Mouse (Mus musculus) bone marrow, adult 2 months (tissue): ENCODE results near the gene Epyc. TPM values are rescaled to one million over a fixed set of nuclear protein-coding genes. Genes with fewer than 3 reads are reported as not detected.

Experiments used
- H3K27ac ChIP-seq: fragments of 200-500 bp; 2 replicates; pipeline ENCODE4 v1.5.1; 2012; ENCODE audit warnings: low read depth, mild to moderate bottlenecking, control low read depth, inconsistent platforms, low read length; ENCODE audit not compliant: control insufficient read depth, poor library complexity, insufficient read depth
- H3K4me1 ChIP-seq: fragments of 200-500 bp; 2 replicates; pipeline ENCODE4 v1.6.1; 2011; ENCODE audit warnings: low read length; ENCODE audit not compliant: control insufficient read depth, insufficient read depth
- H3K4me3 ChIP-seq: fragments of 200-500 bp; replicated peaks from 2 replicates; pipeline ENCODE3; 2011; ENCODE audit warnings: mild to moderate bottlenecking, low read depth, low read length, control low read depth; ENCODE audit not compliant: control insufficient read depth
- CTCF ChIP-seq: fragments of 200-500 bp; IDR thresholded peaks from 2 replicates; pipeline ENCODE4 v1.5.1; 2011; ENCODE audit warnings: low read length, control low read depth; ENCODE audit not compliant: control insufficient read depth, insufficient read depth
- POLR2A ChIP-seq: fragments of 200-500 bp; IDR thresholded peaks from 2 replicates; pipeline ENCODE4 v1.6.1; 2011; ENCODE audit warnings: low read depth, mild to moderate bottlenecking, control low read depth, low read length, borderline replicate concordance; ENCODE audit not compliant: control insufficient read depth
- WGBS: fragments of 180-500 bp; shearing (Covaris S2); methylation state at CpG from one replicate; pipeline ENCODE4 v1.1.7; 2018; 5-methylcytosine and 5-hydroxymethylcytosine counted together
- polyA plus RNA-seq: library from polyadenylated mRNA; stranded (reverse); fragments of >200 nt; gene quantifications from 2 replicates; pipeline ENCODE4 v1.2.4, GENCODE M21; 2011; ENCODE audit warnings: low replicate concordance; ENCODE audit not compliant: missing spikeins, insufficient read depth, insufficient read length

Epyc gene
- polyA plus RNA-seq, result not detected in 2 replicates

GRCm38 (mm10) chr10:97643768-97644167 lies at the start of gene Epyc:
Epyc (plus strand) TSS chr10:97644068.
- 76% methylated on average over 2 of the region's 2 CpGs for WGBS
- TF ChIP-seq POLR2A, result no peak
- TF ChIP-seq CTCF, result no peak
- Histone ChIP-seq H3K27ac (no peak within 1 kb of the TSS), H3K4me1 (no peaks in the 10 kb centered on the region), H3K4me3 (no peak within 1 kb of the TSS)

- Histone ChIP-seq H3K27ac (no peak overlapping the region), H3K4me3 (no peak overlapping the region), H3K4me1 (no peaks in the 10 kb centered on the region)
- WGBS, result 67% methylated on average over 1 of the region's 1 CpGs
- TF ChIP-seq POLR2A (no peak), CTCF (no peak)
Measured at GRCm38 (mm10) chr10:97595680-97596079, 48.2 kb upstream of the Epyc start.

- H3K4me3 ChIP-seq, result no peak overlapping the region
- TF ChIP-seq CTCF (no peak), POLR2A (no peak)
- no peaks in the 10 kb centered on the region for H3K4me1 ChIP-seq
- 59% methylated on average over 4 of the region's 4 CpGs for WGBS
- H3K27ac ChIP-seq, result no peak overlapping the region
Measured at GRCm38 (mm10) chr10:97601744-97602143, 42.1 kb upstream of the Epyc start.

DNA sequence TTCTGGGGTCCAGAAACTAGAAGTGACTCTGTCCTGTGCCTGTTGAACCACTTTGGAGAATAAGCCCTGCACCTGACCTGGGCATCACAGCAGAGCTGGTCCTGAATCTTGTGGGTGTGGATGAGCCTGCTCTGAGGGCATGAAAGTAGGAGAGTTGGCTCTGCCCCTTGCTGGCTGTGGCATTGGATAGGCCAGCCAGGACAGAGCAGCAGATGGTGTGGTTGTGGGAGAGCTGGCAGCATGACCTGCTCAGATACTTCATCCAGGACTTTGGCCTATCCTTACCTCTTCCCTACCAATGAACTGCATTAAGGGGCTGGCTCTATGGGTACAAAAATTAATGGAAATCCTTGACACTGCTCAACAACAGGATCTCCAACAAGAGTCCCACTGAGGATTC lies 40.6 kb upstream of the Epyc start:
- H3K4me3 ChIP-seq, result no peak overlapping the region
- H3K27ac ChIP-seq, result no peak overlapping the region
- no peaks in the 10 kb centered on the region for H3K4me1 ChIP-seq
- no peak for TF ChIP-seq CTCF
- no peak for TF ChIP-seq POLR2A

DNA sequence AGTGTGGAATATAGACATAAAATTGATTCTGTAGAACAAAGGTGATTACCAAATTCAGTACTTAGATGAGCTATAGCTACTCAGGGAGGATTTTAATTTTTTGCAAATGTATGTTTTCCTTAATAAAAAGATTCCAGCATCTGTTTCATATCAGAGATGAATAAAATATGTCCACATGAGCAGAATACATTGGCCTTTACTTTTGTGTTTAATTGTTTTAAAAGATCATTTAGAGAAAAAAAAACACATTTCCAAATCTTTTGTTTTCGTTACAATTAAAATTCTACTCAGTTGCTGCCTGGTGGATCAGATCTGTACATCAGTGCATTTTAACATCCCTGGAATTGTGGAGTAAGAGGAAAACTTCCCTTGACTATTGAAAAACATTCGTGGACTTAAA lies 37.3 kb upstream of the Epyc start, which contains the start of gene Kera:
Gene Kera, plus strand, starts transcription at position 301 of the 400 bp plus-strand sequence.
- no peak for TF ChIP-seq CTCF
- no peak for TF ChIP-seq POLR2A
- H3K4me1 ChIP-seq, result no peaks in the 10 kb centered on the region
- 67% methylated on average over 2 of the region's 2 CpGs for WGBS
- no peak within 1 kb of the TSS for H3K4me3 ChIP-seq
- H3K27ac ChIP-seq, result no peak within 1 kb of the TSS

GRCm38 (mm10) chr10:97622328-97622727 lies 21.5 kb upstream of the Epyc start:
- 93% methylated on average over 1 of the region's 1 CpGs for WGBS
- Histone ChIP-seq H3K4me3 (no peak overlapping the region), H3K27ac (no peak overlapping the region), H3K4me1 (no peaks in the 10 kb centered on the region)
- TF ChIP-seq POLR2A (no peak), CTCF (no peak)

- Histone ChIP-seq H3K4me1 (no peaks in the 10 kb centered on the region), H3K4me3 (no peak overlapping the region), H3K27ac (no peak overlapping the region)
- TF ChIP-seq CTCF, result no peak
- no peak for TF ChIP-seq POLR2A
- WGBS, result 71% methylated on average over 2 of the region's 2 CpGs
Measured at GRCm38 (mm10) chr10:97624381-97624780, 19.5 kb upstream of the Epyc start.

GRCm38 (mm10) chr10:97625116-97625515 lies 18.8 kb upstream of the Epyc start:
- no peak overlapping the region for H3K4me3 ChIP-seq
- TF ChIP-seq CTCF (no peak), POLR2A (no peak)
- no peak overlapping the region for H3K27ac ChIP-seq
- H3K4me1 ChIP-seq, result no peaks in the 10 kb centered on the region
- 40% methylated on average over 4 of the region's 4 CpGs for WGBS

- Histone ChIP-seq H3K4me3 (no peak overlapping the region), H3K4me1 (no peaks in the 10 kb centered on the region), H3K27ac (no peak overlapping the region)
- TF ChIP-seq POLR2A, result no peak
- TF ChIP-seq CTCF, result no peak
- WGBS, result 69% methylated on average over 1 of the region's 1 CpGs
Measured at GRCm38 (mm10) chr10:97626543-97626942, 17.3 kb upstream of the Epyc start.
